Mouse (Mus musculus) ovary, adult 18-20 months (tissue): ENCODE measurements around the gene H3f3b.

Experiments
- DNase-seq: peaks from one replicate; pipeline ENCODE4 v3.0.0; 2022; ENCODE audit warnings: low spot score, mixed read lengths

H3f3b gene

GRCm38 (mm10) chr11:116001725-116002124, 26.0 kb downstream of the H3f3b start:
- no peak for DNase-seq

- DNase-seq: no peak
Measured at GRCm38 (mm10) chr11:116000607-116001006, 27.2 kb downstream of the H3f3b start.

- DNase-seq: no peak
Measured at GRCm38 (mm10) chr11:115999538-116000143, 28.1 kb downstream of the H3f3b start.

- DNase-seq: no peak
Measured at GRCm38 (mm10) chr11:115999027-115999426, 28.7 kb downstream of the H3f3b start.

- DNase-seq: no peak
Measured at GRCm38 (mm10) chr11:115997662-115998061, 30.1 kb downstream of the H3f3b start.

GRCm38 (mm10) chr11:115997047-115997446, 30.7 kb downstream of the H3f3b start:
- no peak for DNase-seq

- DNase-seq: no peak
Measured at GRCm38 (mm10) chr11:115995256-115995655, 32.5 kb downstream of the H3f3b start.

GRCm38 (mm10) chr11:115992098-115992497, 35.7 kb downstream of the H3f3b start:
- no peak for DNase-seq

GRCm38 (mm10) chr11:115989686-115990085, 38.1 kb downstream of the H3f3b start:
- no peak for DNase-seq

- DNase-seq: no peak
Measured at GRCm38 (mm10) chr11:115983291-115983690, 44.5 kb downstream of the H3f3b start.

- DNase-seq: no peak
Measured at GRCm38 (mm10) chr11:115982472-115982871, 45.3 kb downstream of the H3f3b start.

GRCm38 (mm10) chr11:115975544-115975943, 52.2 kb downstream of the H3f3b start:
- DNase-seq: no peak

GRCm38 (mm10) chr11:115975083-115975420, 52.7 kb downstream of the H3f3b start:
- DNase-seq: no peak

- no peak for DNase-seq
Measured at GRCm38 (mm10) chr11:115974309-115975082, 53.3 kb downstream of the H3f3b start, which contains the start of gene Itgb4. Itgb4 (plus strand) TSS chr11:115974709.
